8 mouse cellular contexts compared by ENCODE assay signal in genomic region chr4:149675378-149676261, GRCm38 (mm10). TPM values are rescaled to one million over a fixed set of nuclear protein-coding genes. Genes with fewer than 3 reads are reported as not detected.
DNase-seq lines count a peak whose midpoint lies in the region; ATAC-seq lines count a peak whose summit lies in the region.
"Had no signal": no experiment of that assay in that cellular context is flagged by ENCODE, and none has a peak within 500 bp of the region (broad histone marks: within the 10 kb centered on the region; RNA-seq: fewer than 3 reads in every experiment).

No protein-coding gene starts in this region.

- no peak overlapping the region for H3K27ac ChIP-seq in brown adipose tissue, adult 24 weeks (replicated peaks; ENCODE audit: low read depth, low read length)
- H3K27ac ChIP-seq in embryonic facial prominence, embryonic 15.5 days (replicated peaks): no peak overlapping the region
- H3K27ac ChIP-seq in heart, embryonic 10.5 days: peak overlapping the region; percentile 77
- H3K27ac ChIP-seq in kidney, embryonic 14.5 days (ENCODE audit: low read depth, low read length): no peak overlapping the region
- peak overlapping the region; percentile 71 for H3K27ac ChIP-seq in midbrain, embryonic 16.5 days (ENCODE audit: low read length)
- H3K27ac ChIP-seq: macrophage had no signal

- peaks cover 5% of the 10 kb centered on the region; the same call in 1 of the 2 replicates for H3K4me1 ChIP-seq in brown adipose tissue, adult 24 weeks (ENCODE audit: control insufficient read depth, insufficient read depth, insufficient read length, low read length)
- peaks cover 17% of the 10 kb centered on the region for H3K4me1 ChIP-seq in embryonic facial prominence, embryonic 15.5 days
- H3K4me1 ChIP-seq in heart, embryonic 10.5 days: peaks cover 17% of the 10 kb centered on the region
- H3K4me1 ChIP-seq in kidney, embryonic 14.5 days (ENCODE audit: control insufficient read depth, insufficient read depth, low read length): 0 out of 2 replicates have a peak, but pooled peaks cover 11% of the 10 kb centered on the region
- H3K4me1 ChIP-seq in midbrain, embryonic 16.5 days (ENCODE audit: control insufficient read depth, insufficient read depth, low read length): peaks cover 12% of the 10 kb centered on the region; the same call in 1 of the 2 replicates

- peak overlapping the region; percentile 64 for H3K4me3 ChIP-seq in brown adipose tissue, adult 24 weeks (ENCODE audit: insufficient read depth, low read depth, low read length)
- peak overlapping the region; percentile 62 for H3K4me3 ChIP-seq in embryonic facial prominence, embryonic 15.5 days (replicated peaks)
- H3K4me3 ChIP-seq in heart, embryonic 10.5 days: peak overlapping the region; percentile 76
- peak overlapping the region; percentile 60 for H3K4me3 ChIP-seq in kidney, embryonic 14.5 days (ENCODE audit: low read length)
- H3K4me3 ChIP-seq in midbrain, embryonic 16.5 days (ENCODE audit: low read depth, low read length): peak overlapping the region; percentile 73

- peak; percentile 89 for ATAC-seq in embryonic facial prominence, embryonic 15.5 days (ENCODE audit: insufficient number of reproducible peaks, low FRiP score, low TSS enrichment, low read depth)
- ATAC-seq in kidney, embryonic 14.5 days (ENCODE audit: low FRiP score, low TSS enrichment): peak; percentile 92
- ATAC-seq in midbrain, embryonic 16.5 days: peak; percentile 92

- no peak overlapping the region for H3K9ac ChIP-seq in embryonic facial prominence, embryonic 15.5 days
- peak overlapping the region; percentile 58 for H3K9ac ChIP-seq in kidney, embryonic 14.5 days (ENCODE audit: low read depth, low read length)
- peak overlapping the region; percentile 87 for H3K9ac ChIP-seq in midbrain, embryonic 16.5 days (ENCODE audit: low read depth, low read length)

- peaks cover 21% of the 10 kb centered on the region for H3K27me3 ChIP-seq in embryonic facial prominence, embryonic 15.5 days
- H3K27me3 ChIP-seq in heart, embryonic 10.5 days (ENCODE audit: insufficient read depth, poor library complexity, severe bottlenecking): peaks cover 31% of the 10 kb centered on the region
- peaks cover 18% of the 10 kb centered on the region; the same call in 1 of the 2 replicates for H3K27me3 ChIP-seq in kidney, embryonic 14.5 days (ENCODE audit: control insufficient read depth, insufficient read depth, low read length)
- no peaks in the 10 kb centered on the region for H3K27me3 ChIP-seq in midbrain, embryonic 16.5 days (ENCODE audit: control insufficient read depth, insufficient read depth, low read depth, low read length)

- H3K36me3 ChIP-seq in embryonic facial prominence, embryonic 15.5 days: no peaks in the 10 kb centered on the region
- peaks cover 6% of the 10 kb centered on the region; the same call in 1 of the 2 replicates for H3K36me3 ChIP-seq in heart, embryonic 10.5 days
- no peaks in the 10 kb centered on the region for H3K36me3 ChIP-seq in kidney, embryonic 14.5 days (ENCODE audit: control insufficient read depth, insufficient read depth, low read length)
- peaks cover 7% of the 10 kb centered on the region; the same call in 1 of the 2 replicates for H3K36me3 ChIP-seq in midbrain, embryonic 16.5 days (ENCODE audit: control insufficient read depth, insufficient read depth, low read length)

- no peaks in the 10 kb centered on the region for H3K9me3 ChIP-seq in embryonic facial prominence, embryonic 15.5 days (replicated peaks)
- no peaks in the 10 kb centered on the region for H3K9me3 ChIP-seq in heart, embryonic 10.5 days
- H3K9me3 ChIP-seq in kidney, embryonic 14.5 days (ENCODE audit: control insufficient read depth, low read length): no peaks in the 10 kb centered on the region
- H3K9me3 ChIP-seq in midbrain, embryonic 16.5 days (replicated peaks; ENCODE audit: control insufficient read depth, low read length, poor library complexity, severe bottlenecking): no peaks in the 10 kb centered on the region

- H3K4me2 ChIP-seq in embryonic facial prominence, embryonic 15.5 days (replicated peaks): peak overlapping the region; percentile 98
- H3K4me2 ChIP-seq in kidney, embryonic 14.5 days (replicated peaks; ENCODE audit: low read depth, low read length): peak overlapping the region; percentile 97
- peak overlapping the region; percentile 71 for H3K4me2 ChIP-seq in midbrain, embryonic 16.5 days (ENCODE audit: low read length)

- peak; percentile 91 for DNase-seq in heart, embryonic 10.5 days (ENCODE audit: low spot score)
- DNase-seq in liver: peak; percentile 87
- peak; percentile 56 to 60 for DNase-seq in spleen, postnatal 36 days (ENCODE audit: low spot score in 2 of 2)

- WGBS in embryonic facial prominence, embryonic 15.5 days: 2% methylated on average over 60 of the region's 60 CpGs
- WGBS in heart, embryonic 10.5 days: 1% methylated on average over 60 of the region's 60 CpGs
- under 1% methylated on average over 60 of the region's 60 CpGs for whole genome bisulfite sequencing in kidney, embryonic 14.5 days
- WGBS in midbrain, embryonic 16.5 days: under 1% methylated on average over 60 of the region's 60 CpGs

RNA-seq across cellular contexts. Expression of gene Pik3cd, which starts 26.8 kb away (rescaled TPM):
- 0.96 and 1.6 TPM in 2 replicates for polyA plus RNA-seq in brown adipose tissue, adult 24 weeks (2012; ENCODE audit: insufficient read depth, insufficient read length, missing spikeins)
- 5.0 and 5.9 TPM in 2 replicates for polyA plus RNA-seq in embryonic facial prominence, embryonic 15.5 days (2015; fragmentation: Nextera tagmentation; extraction: Ambion mirVana)
- polyA plus RNA-seq in heart, embryonic 10.5 days (2016; fragmentation: Nextera tagmentation; extraction: Ambion mirVana): 3.4 and 4.8 TPM in 2 replicates
- polyA plus RNA-seq in kidney, embryonic 14.5 days (2014; fragmentation: Nextera tagmentation; extraction: Ambion mirVana): 1.8 and 5.5 TPM in 2 replicates
- 13.9 and 15.7 TPM in 2 replicates for polyA plus RNA-seq in midbrain, embryonic 16.5 days (2015; fragmentation: Nextera tagmentation; extraction: Ambion mirVana)

Comparison
In these comparisons a context has a peak if more than half of its experiments do, and no peak if none do; other contexts are left out.
1. H3K27ac ChIP-seq: peak in heart, embryonic 10.5 days (single experiment) and midbrain, embryonic 16.5 days (single experiment); none in brown adipose tissue, adult 24 weeks (single experiment), embryonic facial prominence, embryonic 15.5 days (single experiment) and kidney, embryonic 14.5 days (single experiment).
2. Peak in every context shown above with its lines, with median percentiles within 50 percentile points of each other: H3K4me3 ChIP-seq, ATAC-seq, H3K4me2 ChIP-seq and DNase-seq.